Mouse (Mus musculus) intestine, embryonic 14.5 days (tissue): ENCODE results near the gene Ndufab1. TPM values are rescaled to one million over a fixed set of nuclear protein-coding genes. Genes with fewer than 3 reads are reported as not detected.

Source experiments
- ATAC-seq: fragments of 200-750 bp; cut with Nextera tagmentation; replicated peaks from 2 replicates; pipeline ENCODE4 v1.8.0; 2017; ENCODE audit warnings: low read depth, moderate number of reproducible peaks, moderate TSS enrichment, moderate library complexity; ENCODE audit not compliant: low FRiP score, low TSS enrichment
- DNase-seq: peaks from one replicate; pipeline ENCODE4 v3.0.0-alpha.2; 2018; ENCODE audit warnings: low spot score
- H3K27ac ChIP-seq: fragments of 300-500 bp; sonication (generic); 2 replicates; pipeline ENCODE4 v1.5.1; 2014; ENCODE audit warnings: low read depth, mild to moderate bottlenecking, control low read depth
- H3K27me3 ChIP-seq: fragments of 300-500 bp; sonication (generic); replicated peaks from 2 replicates; pipeline ENCODE4 v1.6.1; 2014; ENCODE audit warnings: low read length, control low read depth; ENCODE audit not compliant: control insufficient read depth, insufficient read depth
- H3K36me3 ChIP-seq: fragments of 300-500 bp; sonication (generic); 2 replicates; pipeline ENCODE4 v1.6.1; 2014; ENCODE audit warnings: low read length, control low read depth; ENCODE audit not compliant: control insufficient read depth, insufficient read depth
- H3K4me1 ChIP-seq: fragments of 300-500 bp; sonication (generic); replicated peaks from 2 replicates; pipeline ENCODE4 v1.6.1; 2014; ENCODE audit warnings: low read length, control low read depth, mixed read lengths; ENCODE audit not compliant: control insufficient read depth, insufficient read depth
- H3K4me2 ChIP-seq: fragments of 300-500 bp; sonication (generic); 2 replicates; pipeline ENCODE4 v1.6.1; 2014; ENCODE audit warnings: low read length
- H3K4me3 ChIP-seq: fragments of 300-500 bp; sonication (generic); 2 replicates; pipeline ENCODE4 v1.5.1; 2014; ENCODE audit warnings: low read depth, low read length, control low read depth, mixed read lengths
- H3K9ac ChIP-seq: fragments of 300-500 bp; sonication (generic); 2 replicates; pipeline ENCODE4 v1.6.1; 2014; ENCODE audit warnings: mild to moderate bottlenecking, low read length
- H3K9me3 ChIP-seq: fragments of 300-500 bp; sonication (generic); 2 replicates; pipeline ENCODE4 v1.6.1; 2016; ENCODE audit warnings: low read length, control low read depth; ENCODE audit not compliant: control insufficient read depth
- WGBS: fragments of 180-500 bp; shearing (Covaris S2); extraction: QIAGEN DNeasy Blood & Tissue Kit; methylation state at CpG from one replicate; pipeline ENCODE4 v1.1.7; 2014; 5-methylcytosine and 5-hydroxymethylcytosine counted together
- polyA plus RNA-seq: library from polyadenylated mRNA; unstranded; fragments of >200 nt; fragmentation: Nextera tagmentation; extraction: Ambion mirVana; gene quantifications from 2 replicates; pipeline ENCODE4 v1.2.1, GENCODE M21; 2014

Gene Ndufab1
- polyA plus RNA-seq, 1 experiment from 2014 or later, result 762 TPM

DNA sequence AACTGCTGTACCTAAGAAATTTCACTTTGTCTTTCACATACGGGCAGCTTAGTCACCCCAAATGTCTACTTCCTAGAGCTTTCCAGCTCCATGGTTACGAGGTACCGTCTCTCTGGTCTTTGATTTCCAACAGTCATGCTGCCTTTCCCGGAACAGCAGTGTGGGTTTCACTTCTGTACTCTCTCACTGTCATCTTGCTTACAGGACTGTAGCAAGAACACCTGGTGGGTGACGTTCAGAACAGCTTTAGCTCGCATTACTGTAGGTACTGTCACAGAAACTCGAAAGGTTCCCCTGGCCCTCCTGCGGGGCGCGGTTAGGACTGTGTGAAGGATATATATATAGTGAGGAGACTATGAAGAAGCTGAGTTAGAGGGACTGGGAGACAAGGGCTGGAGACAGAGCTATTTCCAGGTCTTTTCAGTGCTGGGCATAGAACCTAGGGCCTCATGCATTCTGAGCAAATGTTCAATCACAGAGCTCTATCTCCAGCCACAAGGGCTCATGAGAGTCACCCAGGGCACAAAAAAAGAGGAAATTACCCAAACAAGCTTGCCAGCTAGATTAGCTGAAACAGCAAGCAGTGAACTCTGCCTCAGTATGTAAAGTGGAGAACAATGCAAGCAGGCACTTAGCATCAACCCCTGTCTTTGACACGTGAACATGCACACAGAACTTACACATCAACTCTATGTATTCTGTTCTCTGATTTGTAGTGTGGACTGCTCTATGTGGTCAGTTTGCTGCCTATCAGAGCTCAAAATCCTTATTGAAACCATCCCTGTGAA lies 14.3 kb downstream of the Ndufab1 start:
- WGBS, result 87% methylated on average over 11 of the region's 11 CpGs
- Histone ChIP-seq H3K4me2 (no peak overlapping the region), H3K4me3 (no peak overlapping the region), H3K27me3 (no peaks in the 10 kb centered on the region), H3K27ac (no peak overlapping the region), H3K9me3 (no peaks in the 10 kb centered on the region), H3K9ac (no peak overlapping the region), H3K36me3 (peaks cover 86% of the 10 kb centered on the region), H3K4me1 (no peaks in the 10 kb centered on the region)
- no peak for ATAC-seq
- DNase-seq, result no peak

DNA sequence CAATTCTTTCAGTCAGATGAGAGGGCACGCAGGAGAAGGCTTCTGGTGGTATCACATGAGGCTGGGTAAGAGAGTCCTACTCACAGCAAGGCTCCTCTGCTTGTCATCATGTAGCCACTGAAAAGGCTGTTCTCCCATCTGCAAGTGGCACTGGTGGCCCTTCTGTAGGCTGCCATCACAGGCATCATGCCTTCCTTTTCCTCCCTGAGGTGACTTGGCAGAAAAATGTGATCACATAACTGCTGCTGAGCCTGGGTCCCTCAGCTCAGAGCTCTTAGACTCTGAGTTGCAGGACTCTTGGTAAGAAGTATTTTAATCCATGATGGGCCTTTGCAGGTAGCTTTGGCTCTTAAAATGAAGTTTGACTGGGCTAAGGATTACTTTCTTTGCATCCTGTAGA lies 20.6 kb downstream of the Ndufab1 start:
- no peak overlapping the region for H3K27ac ChIP-seq
- no peaks in the 10 kb centered on the region for H3K4me1 ChIP-seq
- H3K9ac ChIP-seq, result no peak overlapping the region
- WGBS, result 97% methylated on average over 1 of the region's 1 CpGs
- no peak for ATAC-seq
- no peak overlapping the region for H3K4me2 ChIP-seq
- no peaks in the 10 kb centered on the region for H3K27me3 ChIP-seq
- H3K9me3 ChIP-seq, result no peaks in the 10 kb centered on the region
- H3K4me3 ChIP-seq, result no peak overlapping the region
- no peak for DNase-seq
- H3K36me3 ChIP-seq, result peaks cover 87% of the 10 kb centered on the region

DNA sequence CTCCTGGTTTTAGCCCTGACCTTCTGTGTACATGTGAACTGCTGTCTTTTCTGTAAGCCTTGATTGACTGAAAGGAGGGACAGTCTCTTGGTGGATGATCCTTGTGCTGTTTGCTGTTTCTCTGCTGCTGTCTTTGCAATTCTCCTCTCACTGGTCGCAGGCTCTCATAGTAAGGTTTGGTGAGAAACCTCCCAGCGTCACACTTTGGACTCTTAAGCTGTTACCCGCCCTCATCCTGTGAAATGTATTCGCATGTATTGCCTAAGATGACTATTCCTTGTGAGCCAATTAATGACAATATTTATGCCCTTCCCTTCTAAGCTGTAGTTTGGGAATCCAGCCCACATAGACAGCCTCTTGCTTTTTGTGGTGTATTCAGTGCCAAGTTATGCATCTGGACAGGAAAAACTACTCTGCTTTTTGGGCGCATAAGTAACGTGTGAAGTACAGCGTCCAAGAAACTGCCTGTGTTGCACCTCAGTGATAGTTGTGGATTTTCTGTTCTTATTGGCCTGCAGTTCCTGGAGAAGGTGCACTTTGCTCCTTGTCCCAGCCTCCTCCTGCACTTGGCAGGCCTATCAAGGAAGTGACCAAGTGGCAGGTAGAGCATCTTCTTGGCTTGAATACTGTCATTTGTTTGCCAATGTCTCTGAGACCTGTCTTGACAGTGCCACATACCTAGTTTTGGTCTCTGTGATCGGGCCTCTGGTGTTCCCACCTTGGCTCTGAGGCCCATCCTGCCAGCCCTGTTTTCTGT lies 21.7 kb downstream of the Ndufab1 start:
- Histone ChIP-seq H3K9me3 (no peaks in the 10 kb centered on the region), H3K4me2 (no peak overlapping the region), H3K27me3 (no peaks in the 10 kb centered on the region), H3K9ac (no peak overlapping the region), H3K4me1 (no peaks in the 10 kb centered on the region), H3K36me3 (peaks cover 88% of the 10 kb centered on the region), H3K4me3 (no peak overlapping the region), H3K27ac (no peak overlapping the region)
- WGBS, result 92% methylated on average over 8 of the region's 8 CpGs
- DNase-seq, result no peak
- ATAC-seq, result no peak

DNA sequence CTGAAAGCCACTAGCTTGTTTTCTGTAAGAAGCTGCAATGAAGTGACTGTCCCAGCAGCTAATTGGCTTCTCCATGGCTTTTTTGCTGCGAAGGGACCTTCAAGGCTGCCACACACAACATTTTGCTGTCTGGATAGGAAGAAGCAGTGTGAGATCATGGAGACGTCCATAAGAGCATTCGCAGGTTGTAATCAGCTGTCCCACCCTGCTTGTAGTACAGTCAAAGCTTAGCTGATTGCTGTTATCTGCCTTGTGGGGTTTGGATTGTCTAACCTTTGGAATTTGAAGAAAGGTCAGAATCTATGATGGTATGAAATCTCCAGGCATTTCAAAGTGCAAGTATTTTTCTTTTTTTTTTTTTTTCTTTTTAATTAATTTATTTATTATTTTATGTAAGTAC lies 27.3 kb downstream of the Ndufab1 start:
- ATAC-seq (no peak), DNase-seq (no peak)
- H3K4me3 ChIP-seq, result no peak overlapping the region
- no peak overlapping the region for H3K4me2 ChIP-seq
- 80% methylated on average over 3 of the region's 3 CpGs for WGBS
- H3K4me1 ChIP-seq, result peaks cover 3% of the 10 kb centered on the region
- H3K9me3 ChIP-seq, result no peaks in the 10 kb centered on the region
- H3K27ac ChIP-seq, result no peak overlapping the region
- peaks cover 98% of the 10 kb centered on the region for H3K36me3 ChIP-seq
- no peak overlapping the region for H3K9ac ChIP-seq
- H3K27me3 ChIP-seq, result no peaks in the 10 kb centered on the region

DNA sequence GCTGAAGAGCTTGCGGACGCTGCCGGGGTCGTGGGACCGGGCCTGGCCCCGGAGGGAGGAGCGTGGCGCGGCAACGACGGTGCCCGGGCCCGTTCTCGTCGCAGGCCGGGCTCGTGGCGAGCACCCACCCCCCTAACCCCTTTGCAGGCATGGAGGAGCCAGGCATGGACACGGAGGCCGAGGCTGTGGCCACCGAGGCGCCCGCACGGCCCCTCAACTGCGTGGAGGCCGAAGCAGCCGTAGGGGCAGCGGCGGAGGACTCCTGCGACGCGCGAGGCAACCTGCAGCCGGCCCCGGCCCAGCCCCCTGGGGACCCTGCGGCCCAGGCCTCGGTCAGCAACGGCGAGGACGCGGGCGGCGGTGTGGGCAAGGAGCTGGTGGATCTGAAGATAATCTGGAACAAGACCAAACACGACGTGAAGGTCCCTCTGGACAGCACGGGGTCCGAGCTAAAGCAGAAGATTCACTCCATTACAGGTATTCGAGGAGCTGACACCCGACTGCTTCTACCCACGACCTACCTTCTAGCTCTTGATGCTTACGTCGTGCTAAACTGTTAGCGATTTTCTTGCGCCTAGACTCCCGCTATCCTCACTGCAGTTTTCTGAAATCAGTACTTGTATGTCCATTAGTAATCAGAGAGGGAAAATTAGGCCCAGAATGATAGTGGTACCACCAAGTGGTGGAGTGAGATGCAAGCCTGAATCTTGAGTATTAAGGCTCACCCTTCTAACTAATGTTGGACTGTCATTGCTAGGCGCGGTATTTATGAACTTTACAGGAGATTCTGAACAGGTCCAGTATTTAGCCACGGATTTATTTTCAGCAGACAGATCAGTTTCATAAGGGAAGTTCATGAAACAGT lies 33.9 kb downstream of the Ndufab1 start:
- 2% methylated on average over 58 of the region's 58 CpGs for WGBS
- H3K27ac ChIP-seq, result peak overlapping the region; percentile 93
- peak overlapping the region; percentile 84 for H3K4me2 ChIP-seq
- peak; percentile 40; the same call in 1 of the 2 replicates for ATAC-seq
- H3K27me3 ChIP-seq, result no peaks in the 10 kb centered on the region
- H3K36me3 ChIP-seq, result peaks cover 42% of the 10 kb centered on the region
- H3K4me3 ChIP-seq, result peak overlapping the region; percentile 97
- peak; percentile 75 for DNase-seq
- H3K9ac ChIP-seq, result peak overlapping the region; percentile 96
- no peaks in the 10 kb centered on the region for H3K9me3 ChIP-seq
- peaks cover 25% of the 10 kb centered on the region for H3K4me1 ChIP-seq

DNA sequence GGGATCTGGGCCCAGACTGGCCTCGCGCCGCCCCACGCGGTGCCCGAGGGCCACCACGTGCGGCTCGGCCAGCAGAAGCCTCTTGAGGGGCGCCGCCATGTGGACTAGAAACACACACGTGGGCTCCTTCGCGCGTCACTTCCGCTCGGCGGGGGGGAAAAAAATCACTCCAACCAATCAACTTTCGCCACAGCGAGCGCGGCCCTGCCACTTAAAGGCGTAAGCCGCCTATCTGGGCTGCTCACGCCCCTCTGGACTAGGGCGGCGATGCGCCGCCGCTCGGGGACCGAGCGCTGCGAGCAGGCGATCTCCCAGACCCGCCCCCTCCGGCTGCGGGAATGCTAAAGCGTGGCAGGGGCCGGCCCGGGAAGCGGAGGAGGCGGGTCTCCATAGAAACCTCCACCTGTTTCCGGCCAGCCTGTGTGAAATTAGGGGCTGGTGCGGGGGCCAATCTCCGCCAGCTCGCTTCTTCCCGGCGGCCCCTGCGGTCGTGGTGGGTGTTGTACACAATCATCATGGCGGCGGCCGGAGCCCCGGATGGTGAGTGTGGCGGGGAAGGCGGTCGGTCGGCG lies 34.7 kb downstream of the Ndufab1 start, which contains the start of the genes Ubfd1 and Ears2:
TSS of gene Ubfd1 (plus strand) at position 231 of the 572 bp plus-strand sequence.
TSS of gene Ears2 (minus strand) at position 319 of the 572 bp plus-strand sequence.
- peak within 1 kb of the TSS; percentile 84 for H3K4me2 ChIP-seq
- peak within 1 kb of the TSS; percentile 93 for H3K27ac ChIP-seq
- no peaks in the 10 kb centered on the region for H3K27me3 ChIP-seq
- DNase-seq, result peak; percentile 99
- peaks cover 25% of the 10 kb centered on the region for H3K4me1 ChIP-seq
- peak within 1 kb of the TSS; percentile 96 for H3K9ac ChIP-seq
- WGBS, result under 1% methylated on average over 58 of the region's 60 CpGs
- peaks cover 38% of the 10 kb centered on the region for H3K36me3 ChIP-seq
- H3K9me3 ChIP-seq, result no peaks in the 10 kb centered on the region
- peak within 1 kb of the TSS; percentile 97 for H3K4me3 ChIP-seq
- ATAC-seq, result peak; percentile 99

DNA sequence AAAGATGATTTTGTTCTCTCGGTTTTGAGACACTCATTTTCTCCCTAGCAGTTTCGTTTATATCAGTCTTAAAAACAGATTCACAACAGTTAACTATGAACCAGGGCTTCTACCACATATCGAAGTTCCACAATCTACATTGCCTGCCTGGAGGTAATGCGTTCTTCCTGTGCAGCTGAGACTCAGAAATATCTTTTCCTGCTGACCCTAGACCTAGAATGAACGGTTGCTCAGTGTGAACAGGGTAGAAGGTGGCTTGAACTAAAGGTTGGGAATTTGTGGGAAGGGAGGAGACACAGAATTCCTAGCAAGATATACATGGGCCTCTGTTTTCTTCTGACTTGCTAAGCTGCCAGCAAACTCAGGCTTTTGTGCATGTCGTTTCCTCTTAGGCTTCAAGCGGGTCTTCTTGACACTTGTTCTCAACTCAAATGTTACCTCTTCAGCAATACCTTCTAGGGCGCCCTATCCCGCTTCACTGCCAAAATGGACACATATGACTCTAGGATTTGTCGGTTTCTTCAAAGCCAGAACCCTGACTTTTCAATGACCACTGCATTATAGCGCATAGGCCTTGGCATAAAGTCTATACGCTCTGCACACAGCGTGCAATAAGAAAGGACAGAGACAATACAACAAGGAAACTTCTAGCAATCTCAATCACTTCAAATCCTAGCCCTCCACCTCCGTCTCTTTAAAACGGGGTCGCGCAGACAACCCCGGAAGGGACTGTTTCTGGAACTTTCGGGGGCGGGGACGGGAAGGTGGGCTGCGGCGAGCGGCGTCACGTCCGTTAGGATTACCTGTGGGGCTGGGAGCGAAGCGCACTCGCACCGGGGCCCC lies 35.4 kb downstream of the Ndufab1 start:
- peak; percentile 58 for DNase-seq
- Histone ChIP-seq H3K4me3 (peak overlapping the region; percentile 97), H3K4me2 (peak overlapping the region; percentile 53), H3K27me3 (no peaks in the 10 kb centered on the region), H3K4me1 (peaks cover 25% of the 10 kb centered on the region), H3K36me3 (peaks cover 38% of the 10 kb centered on the region), H3K9ac (peak overlapping the region; percentile 96), H3K9me3 (no peaks in the 10 kb centered on the region), H3K27ac (peak overlapping the region; percentile 93)
- 15% methylated on average over 31 of the region's 31 CpGs for WGBS
- peak; percentile 69; the same call in 1 of the 2 replicates for ATAC-seq
